Mouse (Mus musculus) thymus, adult 2 months (tissue): ENCODE results near the gene Olfr432.

Experiments
- CTCF ChIP-seq: fragments of 200-500 bp; IDR thresholded peaks from 2 replicates; pipeline ENCODE4 v1.5.1; 2012; ENCODE audit warnings: mild to moderate bottlenecking, control low read depth, low read length, moderate library complexity, borderline replicate concordance; ENCODE audit not compliant: control insufficient read depth, poor library complexity, insufficient read depth; ENCODE audit errors: extremely low read depth
- POLR2A ChIP-seq: fragments of 200-500 bp; IDR thresholded peaks from 2 replicates; pipeline ENCODE4 v1.6.1; 2012; ENCODE audit warnings: mild to moderate bottlenecking, low read length, control low read depth, moderate library complexity; ENCODE audit not compliant: control insufficient read depth, poor library complexity, insufficient read depth; ENCODE audit errors: extremely low read depth

DNA sequence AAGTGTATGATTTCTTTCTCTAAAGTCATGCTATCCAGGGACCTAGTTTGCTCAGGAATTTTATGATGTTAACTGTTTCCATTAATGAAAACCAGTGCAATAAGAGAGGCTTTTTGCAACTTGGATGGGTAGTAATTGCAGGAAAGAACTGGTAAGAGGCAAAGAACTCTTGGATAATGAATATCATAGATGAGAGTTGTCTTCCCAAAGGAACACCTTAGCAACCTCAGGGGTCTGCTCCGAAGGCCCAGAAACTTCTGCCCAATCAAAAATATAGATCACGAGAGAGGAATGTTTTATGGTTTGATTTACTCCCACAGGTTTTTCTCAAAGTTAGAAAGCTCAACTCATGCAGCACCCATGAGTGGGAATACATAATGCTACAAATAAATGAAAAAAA is 35.0 kb downstream of the Olfr432 start, which contains the start of gene Olfr429:
- TF ChIP-seq CTCF (no peak), POLR2A (no peak)
